Mouse (Mus musculus) B cell, adult 2 months (primary cell): ENCODE measurements around the gene Epb41l2.

Experiments
- DNase-seq, 2 experiments: peaks; one replicate each; pipeline ENCODE4 v3.0.0; 2022

Epb41l2 gene

GRCm38 (mm10) chr10:25365708-25366107, 6.1 kb downstream of the Epb41l2 start:
- DNase-seq, result no peak

- DNase-seq, result peak; percentile 71 to 79
These were observed 7.1 kb downstream of the Epb41l2 start for GRCm38 (mm10) chr10:25366691-25367090.

DNA sequence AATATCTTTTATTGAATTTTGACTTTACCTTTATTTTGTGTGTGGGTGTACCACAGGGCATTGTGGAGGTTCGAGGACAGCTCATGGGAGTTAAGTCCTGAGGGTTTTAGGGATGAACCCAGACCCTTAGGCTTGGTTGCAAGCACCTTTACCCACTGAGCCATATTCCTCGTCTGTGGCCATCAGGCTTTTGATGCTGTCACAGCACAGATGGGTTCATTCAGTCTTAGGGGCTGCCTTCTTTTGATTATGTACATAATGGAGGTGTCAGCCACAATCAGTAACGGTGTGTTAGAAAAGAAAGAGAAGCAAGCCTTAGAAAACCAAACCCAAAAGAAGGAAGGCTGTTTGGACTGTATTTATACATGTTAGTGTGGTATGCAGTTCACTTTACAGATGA, 9.3 kb downstream of the Epb41l2 start:
- no peak for DNase-seq

DNA sequence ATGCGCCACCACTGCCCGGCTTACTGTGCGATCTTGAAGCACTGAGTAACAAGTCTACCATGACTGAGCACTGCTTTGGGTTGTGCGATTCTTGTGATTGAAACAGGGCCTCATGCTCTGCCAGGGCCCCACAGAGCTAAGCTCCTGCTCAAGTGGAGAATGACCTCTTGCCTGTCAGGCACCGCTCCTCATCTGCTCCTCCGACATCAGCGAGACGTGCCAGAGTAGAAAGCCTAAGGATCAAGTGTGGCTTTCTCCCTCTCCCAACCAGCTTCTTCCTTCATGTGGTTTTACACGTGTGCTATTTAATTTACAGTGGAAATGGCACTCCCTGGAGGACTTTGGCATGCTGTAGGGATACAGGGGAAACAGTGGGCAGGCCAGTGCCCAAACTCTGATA, 10.1 kb downstream of the Epb41l2 start:
- no peak for DNase-seq

- no peak for DNase-seq
These were observed 11.7 kb downstream of the Epb41l2 start for GRCm38 (mm10) chr10:25371336-25371735.

DNA sequence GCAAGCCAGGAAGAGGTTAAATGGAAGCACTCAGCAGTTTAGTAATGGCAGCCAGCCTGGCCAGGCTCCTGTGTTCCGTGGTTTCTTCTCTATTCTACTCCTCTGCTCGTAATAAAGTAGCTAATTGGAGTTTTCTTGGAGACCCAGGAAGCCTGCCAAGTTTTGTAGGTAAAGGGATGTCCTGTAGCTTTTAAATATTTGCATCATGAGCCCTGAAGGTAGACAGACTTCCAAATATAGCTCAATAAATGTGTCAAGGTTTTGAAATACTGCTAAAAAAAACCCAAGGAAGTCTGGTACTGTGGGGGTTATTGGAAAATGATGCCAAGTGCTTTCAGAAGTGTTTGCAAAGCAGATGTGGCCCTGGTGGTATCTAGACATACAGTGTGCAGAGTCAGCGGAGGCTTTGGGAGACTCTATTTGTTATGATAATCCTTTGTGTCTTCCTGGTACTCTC, 12.3 kb downstream of the Epb41l2 start:
- no peak for DNase-seq

- no peak for DNase-seq
These were observed 13.0 kb downstream of the Epb41l2 start for GRCm38 (mm10) chr10:25372510-25373148.

DNA sequence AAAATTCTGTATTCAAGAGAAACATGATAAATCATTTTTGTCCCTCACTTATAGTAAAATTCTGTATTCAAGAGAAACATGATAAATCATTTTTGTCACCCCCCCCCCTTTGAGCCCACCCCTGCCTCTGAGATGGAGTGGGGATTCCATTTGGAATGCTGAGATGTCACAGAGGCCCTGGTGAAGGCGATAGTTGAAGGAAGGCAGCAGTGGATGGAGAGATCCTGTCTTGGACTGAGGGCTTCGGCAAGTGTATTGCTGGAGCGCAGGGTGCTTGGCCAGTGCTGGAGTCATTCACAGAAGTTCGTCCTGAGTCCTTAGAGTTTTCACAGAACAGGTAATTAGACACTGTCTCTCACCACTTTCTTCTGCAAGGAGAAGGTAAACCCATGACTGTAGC, 15.4 kb downstream of the Epb41l2 start:
- DNase-seq, result no peak

- DNase-seq, result no peak
These were observed 21.3 kb downstream of the Epb41l2 start for GRCm38 (mm10) chr10:25380746-25381481.

- no peak for DNase-seq
These were observed 22.4 kb downstream of the Epb41l2 start for GRCm38 (mm10) chr10:25381951-25382350.

GRCm38 (mm10) chr10:25383171-25383570, 23.6 kb downstream of the Epb41l2 start:
- DNase-seq, result no peak

DNA sequence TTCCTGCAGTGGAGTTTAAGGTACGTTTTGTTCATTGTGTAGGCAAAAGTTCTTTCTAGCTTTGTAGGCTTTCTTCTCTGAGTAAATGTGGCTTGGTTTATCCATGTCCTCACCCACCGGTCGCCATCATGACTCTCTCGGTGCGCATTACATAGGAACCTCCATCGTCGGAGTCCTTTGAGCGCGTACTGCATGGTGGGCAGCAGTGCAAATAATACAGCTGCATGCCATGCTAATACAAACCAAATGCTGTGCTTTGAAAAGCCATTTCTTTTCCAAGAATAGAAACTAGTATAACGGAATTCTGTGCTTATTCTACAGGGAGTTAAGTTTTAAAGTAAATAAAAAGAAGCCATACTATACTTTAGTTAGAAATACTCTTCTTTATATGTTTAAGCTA, 24.8 kb downstream of the Epb41l2 start:
- no peak for DNase-seq

GRCm38 (mm10) chr10:25385811-25386580, 26.4 kb downstream of the Epb41l2 start:
- DNase-seq, result no peak

- DNase-seq, result no peak
These were observed 27.3 kb downstream of the Epb41l2 start for GRCm38 (mm10) chr10:25386868-25387267.

DNA sequence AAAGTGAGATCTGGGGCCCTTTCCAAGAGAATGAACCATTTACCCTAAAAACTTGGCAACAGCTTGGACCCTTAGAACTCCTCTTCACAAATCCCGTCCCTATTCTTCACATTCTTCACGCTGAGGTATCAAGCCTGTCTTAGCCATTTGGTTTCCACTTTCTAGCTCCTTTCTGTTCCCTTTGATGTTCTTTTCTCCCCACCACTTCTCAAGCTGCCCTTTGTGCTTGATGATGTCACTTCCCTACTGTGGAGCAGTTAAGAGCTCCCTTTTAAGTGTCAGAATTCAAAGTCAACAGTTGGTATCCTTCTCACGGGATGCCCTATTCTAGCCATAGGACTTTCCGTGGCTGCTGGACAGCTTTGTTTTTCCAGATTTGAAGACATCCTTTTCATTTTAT, 27.7 kb downstream of the Epb41l2 start:
- DNase-seq, result no peak

GRCm38 (mm10) chr10:25392786-25393185, 33.2 kb downstream of the Epb41l2 start:
- DNase-seq, result no peak

- no peak for DNase-seq
These were observed 34.1 kb downstream of the Epb41l2 start for GRCm38 (mm10) chr10:25393721-25394120.

GRCm38 (mm10) chr10:25395236-25395886, 35.8 kb downstream of the Epb41l2 start:
- peak; percentile 9 to 20 for DNase-seq

- DNase-seq, result no peak
These were observed 37.3 kb downstream of the Epb41l2 start for GRCm38 (mm10) chr10:25396859-25397258.

DNA sequence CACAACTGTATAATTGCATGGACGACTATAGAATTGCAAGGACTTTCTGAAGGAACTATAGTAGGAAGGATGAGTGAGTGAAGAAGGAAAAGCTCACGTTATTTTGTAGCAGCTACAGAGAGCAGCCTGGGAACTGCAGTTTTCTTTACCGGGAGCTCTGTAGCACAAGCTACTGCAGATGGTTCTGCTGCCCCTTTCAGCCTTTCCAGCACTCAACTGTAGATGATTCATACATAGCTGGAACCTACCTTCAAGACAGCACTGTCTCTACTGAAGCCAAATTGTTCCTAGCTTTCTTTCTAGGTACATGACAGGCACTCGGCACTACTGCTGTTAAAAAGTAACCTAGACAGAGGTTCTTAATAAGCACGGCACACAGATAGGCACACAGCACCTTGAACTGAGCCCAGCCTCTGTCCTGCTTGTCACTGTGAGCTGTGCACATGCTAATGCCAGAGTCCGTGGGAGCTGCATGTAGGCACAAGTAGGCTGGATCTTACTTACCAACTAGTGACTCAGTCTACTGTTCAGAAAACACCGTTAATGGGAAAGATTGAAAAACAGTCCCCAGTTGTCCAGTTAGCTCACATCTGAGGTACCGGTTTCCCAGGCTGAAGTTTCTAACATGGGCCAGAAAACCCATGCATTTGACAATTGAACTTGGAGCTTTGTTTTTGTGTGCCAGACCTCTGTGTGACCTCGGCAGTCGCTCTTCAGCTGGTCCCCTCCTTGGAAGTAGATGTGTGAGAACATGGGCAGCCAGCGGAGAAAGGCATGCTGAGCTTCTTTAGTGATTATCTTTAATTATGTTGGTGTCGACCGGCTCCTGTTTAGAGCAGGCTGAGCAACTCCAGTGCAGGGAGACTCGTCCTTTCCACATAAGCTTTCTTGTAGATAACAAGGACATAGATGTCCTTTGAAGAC, 38.4 kb downstream of the Epb41l2 start:
- no peak for DNase-seq

DNA sequence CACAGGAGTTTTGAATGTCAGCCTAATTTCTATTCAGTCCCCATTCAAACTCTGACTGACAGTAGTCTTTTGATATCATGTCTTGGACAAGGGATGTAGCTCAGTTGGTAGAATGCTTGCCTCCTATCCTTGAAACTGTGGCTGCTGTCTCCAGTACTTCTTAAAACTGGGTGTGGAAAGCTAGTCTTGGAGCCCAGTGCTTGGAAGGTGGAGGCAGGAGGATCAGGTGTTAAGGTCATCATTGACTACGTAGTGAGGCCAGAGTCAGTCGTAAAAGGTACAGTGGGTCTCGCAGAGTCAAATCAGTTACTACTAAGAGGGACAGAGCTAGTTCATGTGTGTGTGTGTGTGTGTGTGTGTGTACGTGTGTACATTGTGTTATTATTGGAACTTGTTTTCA, 39.4 kb downstream of the Epb41l2 start:
- DNase-seq, result no peak

GRCm38 (mm10) chr10:25400076-25400475, 40.5 kb downstream of the Epb41l2 start:
- no peak for DNase-seq
